ENCODE assay signal across 8 mouse cellular contexts in the genomic region with DNA sequence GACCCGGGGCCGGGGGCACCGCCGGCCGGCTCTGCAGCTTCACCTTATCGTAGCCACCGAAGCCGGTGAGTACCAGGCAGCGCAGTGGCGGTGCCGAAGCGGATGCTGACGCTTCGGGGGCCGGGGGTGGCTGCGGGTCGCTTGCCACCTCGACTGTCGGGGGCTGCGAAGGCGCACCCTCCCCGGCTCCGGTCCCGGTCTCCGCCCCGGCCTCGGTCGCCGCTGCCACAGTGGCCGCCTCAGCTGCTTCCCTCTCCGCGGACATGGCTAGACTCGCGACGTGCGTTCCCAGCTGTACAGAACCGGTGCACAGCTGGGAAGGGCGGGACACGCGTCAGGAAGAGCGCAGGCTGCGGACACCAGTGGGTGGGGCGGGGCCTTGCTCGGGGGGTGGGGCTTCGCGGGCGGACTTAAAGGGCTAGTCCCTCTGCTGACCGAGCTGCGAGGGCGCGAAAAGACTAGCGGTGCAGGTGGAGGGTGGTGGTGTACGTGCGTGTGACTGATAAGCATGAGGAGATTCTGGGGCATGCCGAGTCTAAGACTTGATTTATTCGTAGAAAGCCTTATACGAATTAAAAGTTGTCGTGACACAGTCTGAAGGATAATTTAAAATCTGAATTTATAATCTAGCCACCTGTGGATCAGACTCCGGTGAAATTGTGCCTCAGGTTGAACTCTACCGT. TPM values are rescaled to one million over a fixed set of nuclear protein-coding genes. Genes with fewer than 3 reads are reported as not detected.
DNase-seq lines count a peak whose midpoint lies in the region; ATAC-seq and TF ChIP-seq lines count a peak whose summit lies in the region.

A gene (minus strand): TSS at position 362 of the 683 bp plus-strand sequence.

- 1% methylated on average over 60 of the region's 60 CpGs for WGBS in cerebellum, adult 2 months
- under 1% methylated on average over 60 of the region's 60 CpGs for WGBS in hindbrain, embryonic 15.5 days

- H3K4me2 ChIP-seq in hindbrain, embryonic 15.5 days, result peak within 1 kb of the TSS; percentile 81

- intact Hi-C loops in gastrocnemius, adult 2 months (cut with DNase I), result loop anchor here (5.0 kb wide), 1 partner anchor 86 kb away; a partner anchor contains a TSS

- no peak within 1 kb of the TSS for H3K27ac ChIP-seq in cerebellum, adult 2 months (ENCODE audit: insufficient read depth, low read length)
- peak within 1 kb of the TSS; percentile 89 for H3K27ac ChIP-seq in gastrocnemius, adult 2 months
- peak within 1 kb of the TSS; percentile 96 for H3K27ac ChIP-seq in hindbrain, embryonic 15.5 days (replicated peaks)

- no peaks in the 10 kb centered on the region for H3K4me1 ChIP-seq in cerebellum, adult 2 months (ENCODE audit: control insufficient read depth, insufficient read depth, low read length)
- peaks cover 65% of the 10 kb centered on the region for H3K4me1 ChIP-seq in hindbrain, embryonic 15.5 days (replicated peaks)

- peak; percentile 78 for DNase-seq in MN1 (ENCODE audit: low spot score)
- DNase-seq in cerebellum, adult 2 months, result peak; percentile 60 to 66
- DNase-seq in gastrocnemius, adult 2 months, result peak; percentile 87
- DNase-seq in left cerebral cortex, adult 8-10 months (ENCODE audit: low spot score in 2 of 2), result peak in 1 of 2 experiments; percentile 36
- DNase-seq in right cerebral cortex, adult 18-20 months, result peak; percentile 71
- peak; percentile 70 for DNase-seq in urinary bladder, adult 2 months (ENCODE audit: low spot score)

- no peak for TF ChIP-seq CTCF in cerebellum, adult 2 months (IDR thresholded peaks at IDR 0.05; ENCODE audit: borderline replicate concordance, insufficient read depth, low read depth, low read length)
- TF ChIP-seq CTCF in gastrocnemius, adult 2 months (IDR thresholded peaks at IDR 0.05), result peak; percentile 27; the same call in 1 of the 2 replicates

- no peaks in the 10 kb centered on the region for H3K27me3 ChIP-seq in cerebellum, adult 2 months (ENCODE audit: control insufficient read depth, insufficient read depth, low read length)
- H3K27me3 ChIP-seq in hindbrain, embryonic 15.5 days, result no peaks in the 10 kb centered on the region

- peaks cover 15% of the 10 kb centered on the region for H3K36me3 ChIP-seq in hindbrain, embryonic 15.5 days

- peak within 1 kb of the TSS; percentile 96 for H3K9ac ChIP-seq in hindbrain, embryonic 15.5 days

- TF ChIP-seq POLR2A in cerebellum, adult 2 months (IDR thresholded peaks at IDR 0.05; ENCODE audit: borderline replicate concordance, insufficient read depth, low read length), result no peak

- ATAC-seq in hindbrain, embryonic 15.5 days (ENCODE audit: low FRiP score, low read depth), result peak; percentile 75
- peak; percentile 56 for ATAC-seq in megakaryocyte, adult 5-6 weeks (ENCODE audit: poor library complexity, severe bottlenecking)

- H3K4me3 ChIP-seq in cerebellum, adult 2 months (replicated peaks; ENCODE audit: insufficient read depth, low read depth, low read length), result peak within 1 kb of the TSS; percentile 71
- peak within 1 kb of the TSS; percentile 94 for H3K4me3 ChIP-seq in gastrocnemius, adult 2 months
- peak within 1 kb of the TSS; percentile 95 for H3K4me3 ChIP-seq in hindbrain, embryonic 15.5 days

- no peaks in the 10 kb centered on the region for H3K9me3 ChIP-seq in hindbrain, embryonic 15.5 days

RNA-seq across cellular contexts. Expression of the gene that starts here (rescaled TPM):
- 44.6 and 49.2 TPM in 2 replicates for polyA plus RNA-seq in cerebellum, adult 2 months (2012; rRNA removed)
- 10 to 100 TPM; 10.0 to 14.5 TPM for total RNA-seq in gastrocnemius, adult 2 months (2021)
- polyA plus RNA-seq in hindbrain, embryonic 15.5 days (2015; fragmentation: Nextera tagmentation; extraction: Ambion mirVana), result 123 and 135 TPM in 2 replicates
- 10 to 100 TPM; 40.7 to 54.4 (median 45.8) TPM for total RNA-seq in left cerebral cortex, adult 8-10 months (2022)
- total RNA-seq in megakaryocyte, adult 5-6 weeks (2015), result 7.3 and 10.8 TPM in 2 replicates
- 3.4 and 5.2 TPM in 2 replicates for total RNA-seq in megakaryocyte, adult 5-6 weeks (2017)
- 172 and 197 TPM in 2 replicates for polyA plus RNA-seq in urinary bladder, adult 2 months (2012; rRNA removed)
